Mouse (Mus musculus) forebrain, embryonic 16.5 days (tissue): ENCODE measurements around the gene Gm10645. TPM values are rescaled to one million over a fixed set of nuclear protein-coding genes. Genes with fewer than 3 reads are reported as not detected.
A peak's percentile ranks its signal among the peaks of the same experiment; 100 is the strongest.

Experiments
- ATAC-seq: fragments of 200-750 bp; cut with Nextera tagmentation; 2 replicates; pipeline ENCODE4 v1.8.0; 2017; ENCODE audit warnings: mild to moderate bottlenecking, moderate library complexity
- H3K27ac ChIP-seq: fragments of 300-500 bp; sonication (generic); 2 replicates; pipeline ENCODE4 v1.5.1; 2014; ENCODE audit warnings: low read length, control low read depth
- H3K27me3 ChIP-seq: fragments of 300-500 bp; sonication (generic); replicated peaks from 2 replicates; pipeline ENCODE4 v1.6.1; 2014; ENCODE audit warnings: low read length; ENCODE audit not compliant: control insufficient read depth, insufficient read depth
- H3K36me3 ChIP-seq: fragments of 300-500 bp; sonication (generic); 2 replicates; pipeline ENCODE4 v1.6.1; 2014; ENCODE audit not compliant: control insufficient read depth, insufficient read depth
- H3K4me1 ChIP-seq: fragments of 300-500 bp; sonication (generic); replicated peaks from 2 replicates; pipeline ENCODE4 v1.6.1; 2014; ENCODE audit warnings: low read length; ENCODE audit not compliant: control insufficient read depth, insufficient read depth
- H3K4me2 ChIP-seq: fragments of 300-500 bp; sonication (generic); 2 replicates; pipeline ENCODE4 v1.6.1; 2014; ENCODE audit warnings: mild to moderate bottlenecking, low read length, control low read depth
- H3K4me3 ChIP-seq: fragments of 300-500 bp; sonication (generic); replicated peaks from 2 replicates; pipeline ENCODE4 v1.5.1; 2014; ENCODE audit warnings: mild to moderate bottlenecking, low read length, control low read depth
- H3K9ac ChIP-seq: fragments of 300-500 bp; sonication (generic); replicated peaks from 2 replicates; pipeline ENCODE4 v1.6.1; 2014; ENCODE audit warnings: low read depth, low read length, control low read depth
- H3K9me3 ChIP-seq: fragments of 300-500 bp; sonication (generic); 2 replicates; pipeline ENCODE4 v1.6.1; 2016; ENCODE audit warnings: low read length; ENCODE audit not compliant: control insufficient read depth
- WGBS: fragments of 180-500 bp; shearing (Covaris S2); extraction: QIAGEN DNeasy Blood & Tissue Kit; methylation state at CpG from one replicate; pipeline ENCODE4 v1.1.7; 2014; 5-methylcytosine and 5-hydroxymethylcytosine counted together
- polyA plus RNA-seq: library from polyadenylated mRNA; unstranded; fragments of >200 nt; fragmentation: Nextera tagmentation; extraction: Ambion mirVana; gene quantifications from 2 replicates; pipeline ENCODE4 v1.2.1, GENCODE M21; 2015

Gm10645 gene
- polyA plus RNA-seq: 5.4 and 8.0 TPM in 2 replicates

DNA sequence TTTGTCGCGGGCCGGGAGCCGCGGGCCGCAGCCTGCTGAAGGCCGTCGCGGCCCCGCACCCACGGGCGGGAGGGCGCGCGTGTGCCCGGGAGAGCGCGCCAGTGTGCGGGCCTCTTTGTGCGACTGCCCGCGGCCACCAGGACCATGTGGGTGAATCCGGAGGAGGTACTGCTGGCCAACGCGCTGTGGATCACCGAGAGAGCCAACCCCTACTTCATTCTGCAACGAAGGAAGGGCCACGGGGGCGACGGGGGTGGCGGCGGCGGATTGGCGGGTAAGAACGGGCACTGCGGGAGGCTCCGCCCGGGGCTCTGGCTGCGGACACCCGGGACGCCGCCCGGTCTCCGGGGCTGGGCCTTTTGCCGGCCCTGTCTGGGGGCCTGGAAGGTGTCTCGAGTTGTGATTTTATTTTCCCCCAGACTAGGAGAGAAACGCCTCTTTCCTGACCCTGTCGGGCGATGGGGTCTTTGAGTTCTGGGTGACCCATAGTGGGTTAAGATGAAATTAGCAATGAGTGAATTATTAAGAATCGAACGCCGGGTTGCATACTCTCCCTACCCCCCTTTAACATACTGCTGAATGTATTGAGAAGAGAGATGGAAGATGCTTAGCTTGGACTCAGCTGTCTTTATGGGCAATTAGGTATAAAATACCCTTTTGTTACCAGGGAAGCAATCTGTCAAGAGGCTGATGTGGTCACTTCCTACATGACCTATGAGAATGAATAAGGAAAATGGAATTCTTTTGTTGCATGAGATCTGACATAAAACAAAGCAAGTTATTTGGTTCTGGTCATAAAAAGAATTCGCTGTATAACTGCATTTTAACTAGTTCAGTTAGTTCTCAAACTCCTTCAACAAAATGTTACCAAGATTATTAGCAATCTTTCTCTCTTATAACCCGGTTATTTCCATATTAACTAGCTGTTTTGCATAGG, at the start of gene Gm10645:
Gene Gm10645 (minus strand): TSS at position 240 of the 937 bp plus-strand sequence.
- H3K4me3 ChIP-seq: peak within 1 kb of the TSS; percentile 91
- WGBS: 1% methylated on average over 52 of the region's 54 CpGs
- no peaks in the 10 kb centered on the region for H3K9me3 ChIP-seq
- H3K9ac ChIP-seq: peak within 1 kb of the TSS; percentile 96
- no peaks in the 10 kb centered on the region for H3K27me3 ChIP-seq
- H3K36me3 ChIP-seq: no peaks in the 10 kb centered on the region
- peaks cover 15% of the 10 kb centered on the region for H3K4me1 ChIP-seq
- peak within 1 kb of the TSS; percentile 90 for H3K27ac ChIP-seq
- peak; percentile 69 for ATAC-seq
- peak within 1 kb of the TSS; percentile 55 for H3K4me2 ChIP-seq

DNA sequence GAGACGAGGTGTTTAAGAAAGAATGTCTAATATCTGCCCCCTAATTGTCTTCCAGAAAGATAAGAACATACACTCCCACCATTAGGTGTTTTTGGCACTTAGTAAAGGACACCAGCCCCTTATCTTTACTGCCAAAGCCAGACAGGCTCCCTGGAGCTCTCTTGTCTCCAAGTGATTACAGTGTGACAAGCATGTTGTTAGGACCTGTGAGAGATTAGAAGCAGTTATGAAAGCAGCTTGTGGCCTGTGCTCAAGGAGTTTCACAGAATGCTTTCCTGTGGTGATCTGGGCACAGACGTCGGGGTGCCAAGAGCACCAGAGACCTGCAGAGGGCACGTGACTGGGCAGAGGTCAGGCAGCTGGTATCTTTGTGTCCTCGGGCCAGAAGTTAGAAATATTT, 49.1 kb upstream of the Gm10645 start:
- no peak overlapping the region for H3K4me3 ChIP-seq

GRCm38 (mm10) chr8:83210676-83211075, 44.7 kb upstream of the Gm10645 start:
- no peak overlapping the region for H3K27ac ChIP-seq
- no peak for ATAC-seq
- H3K4me3 ChIP-seq: no peak overlapping the region
- no peak overlapping the region for H3K4me2 ChIP-seq
- H3K4me1 ChIP-seq: peaks cover 2% of the 10 kb centered on the region; the same call in 1 of the 2 replicates
- H3K36me3 ChIP-seq: 0 out of 2 replicates have a peak, but pooled peaks cover 3% of the 10 kb centered on the region
- H3K9me3 ChIP-seq: no peaks in the 10 kb centered on the region
- H3K27me3 ChIP-seq: no peaks in the 10 kb centered on the region
- WGBS: 89% methylated on average over 7 of the region's 7 CpGs
- H3K9ac ChIP-seq: no peak overlapping the region

More for the DNA sequence above, 49.1 kb upstream of the Gm10645 start:
- Histone ChIP-seq H3K4me2 (no peak overlapping the region), H3K4me1 (no peaks in the 10 kb centered on the region), H3K27me3 (no peaks in the 10 kb centered on the region), H3K36me3 (0 out of 2 replicates have a peak, but pooled peaks cover 3% of the 10 kb centered on the region), H3K27ac (no peak overlapping the region), H3K9me3 (no peaks in the 10 kb centered on the region), H3K9ac (no peak overlapping the region)
- ATAC-seq: no peak
- 69% methylated on average over 5 of the region's 5 CpGs for WGBS

- Histone ChIP-seq H3K27me3 (no peaks in the 10 kb centered on the region), H3K4me3 (no peak overlapping the region), H3K9ac (no peak overlapping the region), H3K27ac (no peak overlapping the region), H3K36me3 (0 out of 2 replicates have a peak, but pooled peaks cover 3% of the 10 kb centered on the region), H3K9me3 (no peaks in the 10 kb centered on the region), H3K4me1 (peaks cover 4% of the 10 kb centered on the region; the same call in 1 of the 2 replicates), H3K4me2 (no peak overlapping the region)
- 62% methylated on average over 4 of the region's 4 CpGs for WGBS
- ATAC-seq: no peak
Observed at GRCm38 (mm10) chr8:83209581-83209980, 43.6 kb upstream of the Gm10645 start.

- H3K4me2 ChIP-seq: no peak overlapping the region
- H3K4me1 ChIP-seq: peaks cover 6% of the 10 kb centered on the region; the same call in 1 of the 2 replicates
- peak overlapping the region; percentile 64; the same call in 1 of the 2 replicates for H3K27ac ChIP-seq
- H3K27me3 ChIP-seq: no peaks in the 10 kb centered on the region
- H3K9me3 ChIP-seq: no peaks in the 10 kb centered on the region
- ATAC-seq: peak; percentile 59
- no peak overlapping the region for H3K9ac ChIP-seq
- H3K36me3 ChIP-seq: no peaks in the 10 kb centered on the region
- H3K4me3 ChIP-seq: no peak overlapping the region
- 63% methylated on average over 7 of the region's 7 CpGs for WGBS
Observed at GRCm38 (mm10) chr8:83205907-83206306, 39.9 kb upstream of the Gm10645 start.

DNA sequence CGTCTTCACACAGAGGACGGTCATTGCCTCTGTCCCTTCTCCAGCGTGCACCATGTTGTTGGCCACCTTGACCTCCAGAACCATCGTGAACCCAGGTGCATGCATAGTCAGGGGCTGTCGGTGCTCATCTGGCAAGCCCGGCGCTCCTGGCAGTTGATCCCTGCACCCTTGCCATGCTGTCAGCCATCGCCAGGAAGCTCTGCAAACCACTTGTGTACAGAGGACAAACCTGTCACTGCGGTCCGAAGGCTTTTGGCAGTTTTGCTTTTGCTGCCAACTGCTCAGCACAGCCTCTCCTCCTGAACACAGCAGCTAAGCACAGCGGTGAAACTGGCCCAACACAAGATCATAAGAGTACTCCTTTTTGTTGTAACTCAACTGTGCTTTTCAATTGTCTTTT, 37.0 kb upstream of the Gm10645 start:
- Histone ChIP-seq H3K9ac (no peak overlapping the region), H3K4me3 (no peak overlapping the region), H3K4me2 (no peak overlapping the region), H3K9me3 (no peaks in the 10 kb centered on the region), H3K27ac (no peak overlapping the region), H3K4me1 (peaks cover 16% of the 10 kb centered on the region), H3K36me3 (no peaks in the 10 kb centered on the region), H3K27me3 (no peaks in the 10 kb centered on the region)
- no peak for ATAC-seq
- 83% methylated on average over 11 of the region's 11 CpGs for WGBS

DNA sequence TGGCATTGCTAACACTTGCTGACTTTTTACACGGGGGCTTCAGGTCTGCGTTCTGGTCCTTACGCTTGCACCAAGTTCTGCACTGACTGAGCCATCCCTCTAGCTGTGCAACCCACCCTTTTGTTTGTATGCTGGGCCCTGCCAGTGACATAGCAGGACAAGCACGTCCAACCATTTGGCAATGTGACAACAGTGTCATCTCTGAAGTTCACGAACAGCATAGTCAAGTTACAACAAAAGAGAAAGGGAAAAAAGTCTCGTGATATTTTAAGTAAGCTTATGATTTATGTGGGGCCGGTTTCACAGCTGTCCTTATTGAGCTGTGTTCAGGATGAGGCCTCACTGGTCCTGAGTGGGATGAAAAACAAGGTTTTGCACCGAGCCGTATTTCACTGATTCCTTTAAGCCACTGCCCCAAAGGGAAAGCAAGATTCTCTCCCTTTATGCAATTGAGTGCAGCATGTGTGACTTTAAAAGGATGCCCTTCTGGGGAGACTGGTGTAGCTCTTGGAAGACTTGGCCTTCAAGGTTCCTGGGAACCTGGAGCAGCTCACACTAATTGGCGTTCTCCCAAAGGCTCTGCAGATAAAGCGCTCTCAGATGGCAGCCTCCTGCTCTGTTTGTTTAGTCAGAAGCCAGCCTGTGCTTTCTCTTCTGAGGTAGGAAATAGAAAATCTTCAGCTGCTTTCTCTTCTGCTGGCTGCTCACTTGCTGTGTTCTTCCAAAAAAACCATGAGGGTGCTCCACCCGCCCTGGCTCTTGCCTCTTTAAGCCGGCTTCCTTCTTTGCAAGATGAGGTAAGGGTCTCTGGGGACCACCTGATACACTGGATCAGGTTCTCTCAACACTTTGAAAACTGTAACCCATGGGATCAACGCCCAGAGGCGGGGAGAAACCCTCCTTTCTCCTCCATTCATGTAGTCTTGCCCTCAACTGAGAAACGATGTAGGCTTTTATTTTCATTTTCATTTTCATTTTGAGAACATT, 34.5 kb upstream of the Gm10645 start:
- H3K27ac ChIP-seq: 0 out of 2 replicates have a peak overlapping the region, but pooled peaks have one; percentile 36
- peaks cover 20% of the 10 kb centered on the region for H3K4me1 ChIP-seq
- no peak overlapping the region for H3K9ac ChIP-seq
- no peaks in the 10 kb centered on the region for H3K9me3 ChIP-seq
- H3K27me3 ChIP-seq: no peaks in the 10 kb centered on the region
- 78% methylated on average over 16 of the region's 16 CpGs for WGBS
- H3K36me3 ChIP-seq: no peaks in the 10 kb centered on the region
- no peak overlapping the region for H3K4me2 ChIP-seq
- ATAC-seq: no peak; the same call in 1 of the 2 replicates
- H3K4me3 ChIP-seq: no peak overlapping the region

DNA sequence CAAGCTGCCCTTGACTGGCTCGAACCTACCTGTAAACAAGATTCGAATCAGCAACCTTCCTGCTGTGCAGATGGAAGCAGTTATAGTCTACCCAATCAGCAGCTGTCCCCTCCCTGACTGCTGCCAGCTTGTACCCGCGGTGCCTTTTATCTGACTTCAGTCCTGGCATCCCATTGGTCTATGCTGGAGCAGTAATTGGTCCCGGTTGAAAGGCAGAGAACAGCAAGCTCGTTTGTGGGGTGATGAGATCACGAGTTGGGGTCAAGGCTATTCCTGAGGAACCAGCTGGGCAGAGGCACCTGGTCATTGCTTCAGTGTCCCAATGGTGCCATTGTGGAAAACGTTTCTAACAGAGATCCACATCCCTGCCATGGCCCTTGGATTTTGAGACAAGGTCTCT, 33.7 kb upstream of the Gm10645 start:
- Histone ChIP-seq H3K4me2 (no peak overlapping the region), H3K9ac (no peak overlapping the region), H3K4me1 (peaks cover 20% of the 10 kb centered on the region), H3K4me3 (no peak overlapping the region), H3K9me3 (no peaks in the 10 kb centered on the region), H3K27ac (no peak overlapping the region), H3K36me3 (no peaks in the 10 kb centered on the region), H3K27me3 (no peaks in the 10 kb centered on the region)
- no peak for ATAC-seq
- 65% methylated on average over 8 of the region's 8 CpGs for WGBS
